ENCODE assay signal across 11 mouse cellular contexts in genomic region chr4:40156153-40156552, GRCm38 (mm10). TPM values are rescaled to one million over a fixed set of nuclear protein-coding genes. Genes with fewer than 3 reads are reported as not detected.
DNase-seq lines count a peak whose midpoint lies in the region; ATAC-seq lines count a peak whose summit lies in the region.
"Had no signal": no experiment of that assay in that cellular context is flagged by ENCODE, and none has a peak within 500 bp of the region (broad histone marks: within the 10 kb centered on the region; RNA-seq: fewer than 3 reads in every experiment).

No protein-coding gene starts in this region.

- no peaks in the 10 kb centered on the region for H3K27me3 ChIP-seq in kidney, embryonic 15.5 days
- H3K27me3 ChIP-seq: heart, embryonic 15.5 days; midbrain, embryonic 15.5 days had no signal

- H3K9ac ChIP-seq in kidney, embryonic 15.5 days, result no peak overlapping the region
- H3K9ac ChIP-seq: heart, embryonic 15.5 days; midbrain, embryonic 15.5 days had no signal

- H3K4me2 ChIP-seq in kidney, embryonic 15.5 days, result no peak overlapping the region
- H3K4me2 ChIP-seq: heart, embryonic 15.5 days; midbrain, embryonic 15.5 days had no signal

- no peak for ATAC-seq in kidney, embryonic 15.5 days (replicated peaks; ENCODE audit: low FRiP score)
- ATAC-seq: midbrain, embryonic 15.5 days had no signal

- WGBS in kidney, embryonic 15.5 days, result 71% methylated on average over 2 of the region's 2 CpGs

- H3K9me3 ChIP-seq in kidney, embryonic 15.5 days (replicated peaks), result no peaks in the 10 kb centered on the region
- H3K9me3 ChIP-seq: heart, embryonic 15.5 days; midbrain, embryonic 15.5 days had no signal

- peak overlapping the region; percentile 71 for H3K27ac ChIP-seq in kidney, embryonic 15.5 days
- H3K27ac ChIP-seq: heart, embryonic 15.5 days; midbrain, embryonic 15.5 days had no signal

- H3K36me3 ChIP-seq in kidney, embryonic 15.5 days, result peaks cover 7% of the 10 kb centered on the region; the same call in 1 of the 2 replicates
- H3K36me3 ChIP-seq: heart, embryonic 15.5 days; midbrain, embryonic 15.5 days had no signal

- DNase-seq in gastrocnemius, adult 18-20 months (ENCODE audit: low spot score), result peak; percentile 45
- DNase-seq in gastrocnemius, postnatal 10 days, result no peak
- DNase-seq in adipocyte (ENCODE audit: low spot score), result peak; percentile 90
- peak; percentile 75 for DNase-seq in lung, postnatal 14 days
- DNase-seq in right cerebral cortex, adult 2 months (ENCODE audit: low spot score in 2 of 2), result no peak
- DNase-seq in T-cell, adult 2 months (ENCODE audit: low spot score), result no peak
- no peak for DNase-seq in spleen, postnatal 14 days (ENCODE audit: low spot score in 2 of 2)
- DNase-seq: layer of hippocampus, postnatal 36 days had no signal

- no peak overlapping the region for H3K4me3 ChIP-seq in kidney, embryonic 15.5 days (replicated peaks)
- H3K4me3 ChIP-seq: heart, embryonic 15.5 days; midbrain, embryonic 15.5 days had no signal

- H3K4me1 ChIP-seq in kidney, embryonic 15.5 days, result peaks cover 20% of the 10 kb centered on the region
- H3K4me1 ChIP-seq: midbrain, embryonic 15.5 days had no signal

RNA-seq across cellular contexts. Expression of gene Aco1, which starts 13.3 kb away (rescaled TPM):
- total RNA-seq in gastrocnemius, adult 18-20 months (2021), result 10 to 100 TPM; 13.1 to 15.1 TPM
- 10 to 100 TPM; 23.3 to 28.7 TPM for total RNA-seq in gastrocnemius, postnatal 10 days (2021)
- 74.5 and 77.7 TPM in 2 replicates for polyA plus RNA-seq in kidney, embryonic 15.5 days (2015; fragmentation: Nextera tagmentation; extraction: Ambion mirVana)

Comparison
In these comparisons a context has a peak if more than half of its experiments do, and no peak if none do; other contexts are left out.
1. DNase-seq: peak in gastrocnemius, adult 18-20 months (single experiment), adipocyte (single experiment) and lung, postnatal 14 days (single experiment); none in gastrocnemius, postnatal 10 days (single experiment), right cerebral cortex, adult 2 months (0 of 2), T-cell, adult 2 months (single experiment) and spleen, postnatal 14 days (0 of 2).